Mouse (Mus musculus): ENCODE measurements around the gene Ralbp1.

DNA sequence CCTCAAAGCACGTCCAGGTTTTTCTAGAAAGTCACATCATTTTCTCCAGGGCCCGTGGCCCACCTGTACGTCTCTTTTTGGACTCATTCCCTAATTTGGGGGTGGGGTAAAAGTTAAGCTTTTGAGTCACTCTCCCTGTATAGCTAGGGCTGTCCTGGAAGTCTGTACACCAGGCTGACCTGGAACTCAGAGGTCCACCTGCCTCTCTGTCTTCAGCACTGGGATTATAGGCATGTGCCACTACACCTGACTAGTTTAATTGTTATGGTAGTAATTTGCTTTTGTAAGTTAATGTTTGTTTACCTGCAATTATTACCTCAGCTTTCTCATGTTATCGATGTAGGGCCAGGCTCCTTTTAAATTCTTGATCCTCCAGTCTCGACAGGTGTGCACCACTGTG is 63.2 kb downstream of the Ralbp1 start:
- TF ChIP-seq GATA1 (IDR thresholded peaks at IDR 0.05; ENCODE audit: low read length) (no peak), TAL1 (IDR thresholded peaks at IDR 0.05; ENCODE audit: low read length) (no peak)

Measured in erythroblast, embryonic 14.5 days (primary cell).